Mouse (Mus musculus): ENCODE results near the gene Gcdh. TPM values are rescaled to one million over a fixed set of nuclear protein-coding genes. Genes with fewer than 3 reads are reported as not detected.

Gcdh gene
- polyA plus RNA-seq, 1 experiment, result not detected

DNA sequence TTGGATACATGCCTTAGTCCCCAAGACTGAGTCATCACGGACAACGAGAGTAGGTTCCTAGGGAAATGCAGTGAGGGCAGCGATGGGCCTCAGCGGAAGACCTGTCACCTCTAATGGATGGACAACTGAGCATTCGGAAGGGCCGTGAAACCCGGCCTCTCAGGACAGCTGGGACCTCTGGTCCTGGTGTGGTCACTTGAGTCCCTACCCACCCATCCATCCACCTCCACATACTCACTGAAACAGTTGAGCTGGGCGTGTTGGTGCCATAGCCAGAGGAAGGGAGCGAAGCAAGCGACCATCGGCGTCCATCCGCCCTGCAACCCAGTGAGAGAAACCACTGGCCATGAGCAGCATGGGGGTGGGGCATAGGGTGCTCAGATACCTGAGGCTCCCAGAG lies 36.9 kb upstream of the Gcdh start:
- no peak overlapping the region for H3K4me3 ChIP-seq (ENCODE audit: insufficient read depth, low read depth, low read length)
- WGBS, result 88% methylated on average over 13 of the region's 13 CpGs
- peaks cover 24% of the 10 kb centered on the region for H3K4me1 ChIP-seq (ENCODE audit: control insufficient read depth, insufficient read depth, low read length)
- no peak overlapping the region for H3K27ac ChIP-seq (ENCODE audit: insufficient read depth, low read depth, low read length)
- TF ChIP-seq POLR2A (IDR thresholded peaks at IDR 0.05; ENCODE audit: insufficient read depth, low read depth, low read length) (no peak), CTCF (IDR thresholded peaks at IDR 0.05; ENCODE audit: insufficient read depth, low read depth, low read length) (no peak)

DNA sequence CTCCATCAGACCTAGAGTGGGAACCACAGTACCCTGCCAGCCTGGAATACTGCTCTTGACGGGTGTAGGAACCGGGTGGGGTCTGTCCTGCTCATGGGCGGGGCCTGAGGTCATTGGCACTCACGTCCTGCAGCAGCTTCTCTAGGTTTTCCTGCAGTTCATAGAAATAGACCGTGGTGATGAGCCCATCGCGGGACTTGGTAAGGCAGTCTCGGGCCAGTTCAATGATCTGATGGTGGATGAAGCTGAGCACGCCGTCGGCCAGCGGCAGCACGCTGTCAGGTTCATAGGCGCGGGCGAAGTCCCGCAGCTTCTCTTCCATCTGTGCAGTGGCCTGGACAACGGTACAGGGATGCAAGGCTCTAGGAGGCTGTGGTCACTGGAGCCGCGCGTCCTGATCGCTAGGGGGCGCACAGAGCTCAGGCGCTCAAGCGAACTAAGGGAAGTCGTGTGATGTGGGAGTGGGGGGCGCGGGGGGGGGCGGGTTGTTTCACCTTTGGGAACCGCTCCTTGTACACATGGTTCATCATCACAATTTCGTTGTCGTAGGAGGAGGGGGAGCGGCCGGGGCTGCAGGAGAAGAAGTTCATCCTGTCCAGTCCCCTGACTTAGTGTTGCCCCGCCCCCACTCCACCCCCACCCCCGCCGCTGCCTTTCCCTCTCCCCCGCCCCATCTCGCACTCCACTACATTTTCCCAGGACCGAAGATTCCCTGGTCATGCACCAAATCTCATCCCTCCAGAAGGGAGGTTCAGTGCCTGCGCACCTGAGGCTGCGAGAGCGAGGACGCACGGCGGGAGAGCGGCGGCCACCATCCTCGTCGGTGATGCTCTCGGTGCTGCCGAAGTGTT lies 35.0 kb upstream of the Gcdh start:
- Histone ChIP-seq H3K4me3 (ENCODE audit: insufficient read depth, low read depth, low read length) (0 out of 2 replicates have a peak overlapping the region, but pooled peaks have one; percentile 4), H3K27ac (ENCODE audit: insufficient read depth, low read depth, low read length) (no peak overlapping the region), H3K4me1 (ENCODE audit: control insufficient read depth, insufficient read depth, low read length) (peaks cover 7% of the 10 kb centered on the region)
- TF ChIP-seq CTCF (IDR thresholded peaks at IDR 0.05; ENCODE audit: insufficient read depth, low read depth, low read length), result peak; percentile 83; the same call in 1 of the 2 replicates
- no peak for TF ChIP-seq POLR2A (IDR thresholded peaks at IDR 0.05; ENCODE audit: insufficient read depth, low read depth, low read length)
- 10% methylated on average over 51 of the region's 52 CpGs for WGBS

DNA sequence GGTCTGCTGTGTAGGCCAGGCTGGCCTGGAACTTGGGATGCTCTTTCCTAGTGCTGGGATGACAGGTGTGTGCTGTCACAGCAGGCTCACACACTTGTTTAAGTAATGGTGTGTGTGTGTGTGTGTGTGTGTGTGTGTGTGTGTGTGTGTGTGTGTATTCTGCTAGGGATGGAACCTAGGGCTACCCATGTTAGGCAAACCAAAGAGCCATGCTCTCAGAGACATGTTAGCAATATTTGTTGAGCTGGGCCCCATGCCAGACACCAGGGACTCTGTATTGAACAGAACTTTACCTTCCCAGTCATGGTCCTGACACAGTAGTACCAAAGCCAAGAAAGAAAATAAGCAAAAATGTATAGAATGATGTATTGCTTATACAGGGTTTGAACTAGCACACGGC lies 33.8 kb upstream of the Gcdh start:
- TF ChIP-seq CTCF (IDR thresholded peaks at IDR 0.05; ENCODE audit: insufficient read depth, low read depth, low read length) (no peak), POLR2A (IDR thresholded peaks at IDR 0.05; ENCODE audit: insufficient read depth, low read depth, low read length) (no peak)
- Histone ChIP-seq H3K27ac (ENCODE audit: insufficient read depth, low read depth, low read length) (no peak overlapping the region), H3K4me1 (ENCODE audit: control insufficient read depth, insufficient read depth, low read length) (peaks cover 6% of the 10 kb centered on the region), H3K4me3 (ENCODE audit: insufficient read depth, low read depth, low read length) (no peak overlapping the region)
- 86% methylated on average over 1 of the region's 1 CpGs for WGBS

DNA sequence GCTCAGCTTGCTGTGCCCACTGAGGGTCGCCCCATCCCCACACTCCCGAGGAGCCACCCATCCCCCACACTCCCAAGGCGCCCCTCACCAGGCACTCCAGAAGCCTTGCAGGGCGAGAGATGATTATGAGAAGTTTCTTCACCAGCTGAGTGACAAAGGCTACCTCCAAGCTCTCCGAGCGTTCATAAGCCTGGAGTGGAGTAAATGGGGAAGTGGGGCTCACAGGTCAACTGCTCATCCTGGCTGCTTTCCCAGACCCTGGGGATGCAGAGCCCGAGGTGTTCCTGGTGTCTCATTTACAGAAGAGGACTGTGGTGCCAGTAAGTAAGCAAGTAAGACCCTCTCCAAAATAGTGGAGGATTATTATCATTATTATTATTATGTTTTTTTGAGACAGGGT lies 31.8 kb upstream of the Gcdh start:
- WGBS, result 77% methylated on average over 7 of the region's 7 CpGs
- TF ChIP-seq CTCF (IDR thresholded peaks at IDR 0.05; ENCODE audit: insufficient read depth, low read depth, low read length) (no peak), POLR2A (IDR thresholded peaks at IDR 0.05; ENCODE audit: insufficient read depth, low read depth, low read length) (no peak)
- peaks cover 6% of the 10 kb centered on the region for H3K4me1 ChIP-seq (ENCODE audit: control insufficient read depth, insufficient read depth, low read length)
- no peak overlapping the region for H3K27ac ChIP-seq (ENCODE audit: insufficient read depth, low read depth, low read length)
- H3K4me3 ChIP-seq (ENCODE audit: insufficient read depth, low read depth, low read length), result no peak overlapping the region

DNA sequence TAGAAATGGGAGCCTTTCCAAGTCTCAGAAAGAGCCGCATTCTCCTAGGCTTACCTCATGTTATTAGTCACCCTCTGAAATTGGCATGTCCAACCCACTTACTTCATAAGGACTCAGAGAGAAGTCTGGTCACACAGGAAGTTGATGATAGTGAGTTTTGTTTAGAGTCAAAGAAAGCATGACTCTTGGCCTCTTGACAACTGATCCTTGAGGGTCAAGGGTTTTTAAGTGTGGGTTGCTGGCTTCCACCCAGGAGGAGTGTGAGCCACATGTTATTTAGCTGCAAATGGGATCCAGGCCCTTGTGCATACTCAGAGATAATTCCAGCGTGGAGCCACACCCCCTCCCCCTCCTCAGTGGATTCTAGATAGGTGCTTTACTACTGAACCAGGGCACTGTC lies 27.9 kb upstream of the Gcdh start:
- no peaks in the 10 kb centered on the region for H3K4me1 ChIP-seq (ENCODE audit: control insufficient read depth, insufficient read depth, low read length)
- no peak for TF ChIP-seq CTCF (IDR thresholded peaks at IDR 0.05; ENCODE audit: insufficient read depth, low read depth, low read length)
- no peak for TF ChIP-seq POLR2A (IDR thresholded peaks at IDR 0.05; ENCODE audit: insufficient read depth, low read depth, low read length)
- WGBS, result 73% methylated on average over 2 of the region's 2 CpGs
- no peak overlapping the region for H3K4me3 ChIP-seq (ENCODE audit: insufficient read depth, low read depth, low read length)
- H3K27ac ChIP-seq (ENCODE audit: insufficient read depth, low read depth, low read length), result no peak overlapping the region

DNA sequence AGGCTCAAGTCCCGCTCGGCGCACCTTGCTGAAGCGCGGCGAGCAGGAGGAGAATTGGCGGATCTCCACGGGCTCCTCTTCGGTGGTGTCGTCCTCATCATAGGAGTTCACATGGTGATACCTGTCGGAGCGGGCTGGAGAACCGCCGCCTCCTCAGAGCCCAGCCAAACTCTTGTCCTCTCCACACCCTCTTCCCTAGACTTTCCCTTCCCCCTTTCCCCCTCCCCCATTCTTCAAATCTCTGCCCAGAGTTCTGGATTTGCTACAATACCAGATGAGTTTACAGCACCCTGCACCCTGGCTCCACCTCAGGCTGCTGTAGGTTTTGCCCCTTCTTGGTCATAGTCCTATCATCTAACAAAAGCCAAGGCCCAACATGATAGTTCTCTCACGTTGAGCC lies 24.9 kb upstream of the Gcdh start:
- no peak for TF ChIP-seq POLR2A (IDR thresholded peaks at IDR 0.05; ENCODE audit: insufficient read depth, low read depth, low read length)
- no peak overlapping the region for H3K4me3 ChIP-seq (ENCODE audit: insufficient read depth, low read depth, low read length)
- no peak overlapping the region for H3K27ac ChIP-seq (ENCODE audit: insufficient read depth, low read depth, low read length)
- no peaks in the 10 kb centered on the region for H3K4me1 ChIP-seq (ENCODE audit: control insufficient read depth, insufficient read depth, low read length)
- WGBS, result 93% methylated on average over 15 of the region's 15 CpGs

DNA sequence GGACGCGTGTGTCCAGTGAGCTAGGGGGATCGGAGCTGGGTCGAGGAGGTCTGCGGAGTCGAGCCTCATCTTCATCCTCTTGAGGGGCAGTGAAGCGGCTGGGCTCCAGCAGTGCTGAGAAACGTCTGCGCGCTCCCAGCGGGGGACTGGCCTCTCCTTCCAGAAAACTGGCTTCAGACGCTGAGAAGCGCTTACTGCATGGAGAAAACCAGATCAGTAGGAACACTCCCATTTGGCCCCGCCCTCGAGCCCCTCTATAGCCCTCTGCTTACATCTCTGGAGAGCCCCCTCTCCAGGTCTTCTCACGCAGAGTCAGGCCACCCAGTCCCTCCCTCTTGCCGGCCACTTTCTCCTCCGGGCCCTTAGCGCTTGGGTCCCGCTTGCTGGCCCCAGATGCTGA lies 24.1 kb upstream of the Gcdh start:
- 51% methylated on average over 20 of the region's 20 CpGs for WGBS
- H3K27ac ChIP-seq (ENCODE audit: insufficient read depth, low read depth, low read length), result no peak overlapping the region
- TF ChIP-seq CTCF (IDR thresholded peaks at IDR 0.05; ENCODE audit: insufficient read depth, low read depth, low read length) (no peak), POLR2A (IDR thresholded peaks at IDR 0.05; ENCODE audit: insufficient read depth, low read depth, low read length) (no peak)
- peaks cover 5% of the 10 kb centered on the region for H3K4me1 ChIP-seq (ENCODE audit: control insufficient read depth, insufficient read depth, low read length)
- H3K4me3 ChIP-seq (ENCODE audit: insufficient read depth, low read depth, low read length), result no peak overlapping the region

DNA sequence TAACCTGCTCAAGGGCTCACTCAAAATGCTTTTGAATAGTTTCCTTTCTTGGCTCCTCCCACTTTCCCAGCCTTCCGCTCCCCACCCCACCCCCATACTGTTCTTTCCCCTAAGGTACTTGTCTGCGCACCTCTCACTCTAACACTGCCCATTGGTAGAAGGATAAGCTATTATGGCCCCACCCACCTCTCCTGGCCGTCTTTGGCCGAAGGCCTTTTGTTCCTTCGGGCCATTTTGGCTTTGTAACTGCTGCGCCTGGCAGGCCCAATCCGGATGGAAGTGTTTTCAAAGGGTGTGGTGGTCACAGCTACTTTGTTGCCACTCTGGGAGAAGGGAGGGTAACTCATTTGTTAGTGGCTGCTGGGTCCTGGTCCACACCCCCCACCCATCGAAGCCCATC lies 21.5 kb upstream of the Gcdh start:
- H3K27ac ChIP-seq (ENCODE audit: insufficient read depth, low read depth, low read length), result no peak overlapping the region
- WGBS, result 88% methylated on average over 8 of the region's 8 CpGs
- TF ChIP-seq POLR2A (IDR thresholded peaks at IDR 0.05; ENCODE audit: insufficient read depth, low read depth, low read length) (no peak), CTCF (IDR thresholded peaks at IDR 0.05; ENCODE audit: insufficient read depth, low read depth, low read length) (no peak)

DNA sequence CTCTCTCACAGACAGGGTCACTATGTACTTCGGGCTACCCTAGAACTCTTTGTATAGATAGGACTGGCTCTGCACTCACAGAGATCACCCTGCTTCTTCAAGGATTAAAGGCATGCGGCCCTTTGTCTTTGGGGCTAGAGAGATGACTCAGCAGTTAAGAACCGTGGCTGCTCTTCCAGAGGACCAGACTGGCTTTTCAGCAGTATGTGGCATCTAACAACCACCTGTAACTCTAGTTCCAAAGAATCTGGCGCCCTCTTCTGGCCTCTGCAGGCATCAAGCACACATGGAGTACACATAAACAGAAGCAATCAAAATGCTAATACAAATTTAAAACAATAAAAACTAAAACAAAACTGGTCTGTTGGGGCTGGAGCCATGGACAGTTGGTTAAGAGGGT lies 20.2 kb upstream of the Gcdh start:
- 49% methylated on average over 4 of the region's 4 CpGs for WGBS
- TF ChIP-seq CTCF (IDR thresholded peaks at IDR 0.05; ENCODE audit: insufficient read depth, low read depth, low read length), result no peak
- TF ChIP-seq POLR2A (IDR thresholded peaks at IDR 0.05; ENCODE audit: insufficient read depth, low read depth, low read length), result no peak
- Histone ChIP-seq H3K4me1 (ENCODE audit: control insufficient read depth, insufficient read depth, low read length) (peaks cover 12% of the 10 kb centered on the region), H3K4me3 (ENCODE audit: insufficient read depth, low read depth, low read length) (no peak overlapping the region), H3K27ac (ENCODE audit: insufficient read depth, low read depth, low read length) (no peak overlapping the region)

More for the DNA sequence above, 21.5 kb upstream of the Gcdh start:
- H3K4me3 ChIP-seq (ENCODE audit: insufficient read depth, low read depth, low read length), result no peak overlapping the region
- peaks cover 7% of the 10 kb centered on the region for H3K4me1 ChIP-seq (ENCODE audit: control insufficient read depth, insufficient read depth, low read length)

All from olfactory bulb, adult 2 months (tissue).